Mouse (Mus musculus) liver, embryonic 14.5 days (tissue): ENCODE results near the gene Pnpla1.

Source experiments
- CTCF ChIP-seq: IDR thresholded peaks from 2 replicates; pipeline ENCODE4 v1.5.1; 2016; ENCODE audit warnings: antibody characterized with exemption, low read depth, control low read depth
- EP300 ChIP-seq: IDR thresholded peaks from 2 replicates; pipeline ENCODE4 v1.6.1; 2016; ENCODE audit warnings: antibody characterized with exemption, low read depth

- TF ChIP-seq CTCF (peak; percentile 64), EP300 (no peak)
Measured at GRCm38 (mm10) chr17:28901559-28901958, 43.3 kb downstream of the Pnpla1 start.
